Mouse (Mus musculus): Measurements from ENCODE around the gene Pacs2.

GRCm38 (mm10) chr12:113102461-113102860 is 88.2 kb downstream of the Pacs2 start:
- no peak for TF ChIP-seq ZC3H11A (IDR thresholded peaks at IDR 0.05; ENCODE audit: borderline replicate concordance, low read depth, low read length)
- TF ChIP-seq ZNF384 (IDR thresholded peaks at IDR 0.05; ENCODE audit: low read depth, low read length): no peak
- TF ChIP-seq HCFC1 (IDR thresholded peaks at IDR 0.05; ENCODE audit: borderline replicate concordance, insufficient read depth, low read length): no peak
- TF ChIP-seq MAFK (IDR thresholded peaks at IDR 0.05; ENCODE audit: insufficient read depth, low read depth, low read length): no peak
- no peak for TF ChIP-seq CHD2 (IDR thresholded peaks at IDR 0.05; ENCODE audit: low read depth, low read length)
